Mouse (Mus musculus) embryo, embryonic 11 days (tissue): ENCODE measurements around the gene Pxn.

Experiments used
- DNase-seq: peaks from one replicate; pipeline ENCODE4 v3.0.0-alpha.2; 2015

Gene Pxn

GRCm38 (mm10) chr5:115529742-115530446 lies 23.4 kb downstream of the Pxn start:
- DNase-seq = no peak

DNA sequence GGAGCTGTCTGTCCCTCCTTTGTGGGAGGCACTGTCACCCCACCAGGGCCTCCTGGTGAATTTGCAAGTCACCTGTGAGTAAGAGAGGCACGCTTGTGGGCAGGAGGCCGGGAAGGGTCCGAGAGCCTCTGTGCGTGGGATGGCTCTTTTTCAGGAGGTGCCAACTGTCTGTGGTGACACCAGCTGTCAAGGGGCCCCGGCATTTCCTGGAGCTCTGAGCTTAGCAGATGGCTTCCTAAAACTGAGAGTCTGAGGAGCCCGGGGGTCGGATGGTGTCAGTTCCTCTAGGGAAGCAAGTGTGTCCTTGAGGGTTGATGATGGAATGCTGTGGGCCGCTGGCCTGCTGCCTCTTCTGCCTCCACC lies 24.0 kb downstream of the Pxn start:
- DNase-seq = no peak

- no peak for DNase-seq
Observed at GRCm38 (mm10) chr5:115531671-115532270, 25.3 kb downstream of the Pxn start.

DNA sequence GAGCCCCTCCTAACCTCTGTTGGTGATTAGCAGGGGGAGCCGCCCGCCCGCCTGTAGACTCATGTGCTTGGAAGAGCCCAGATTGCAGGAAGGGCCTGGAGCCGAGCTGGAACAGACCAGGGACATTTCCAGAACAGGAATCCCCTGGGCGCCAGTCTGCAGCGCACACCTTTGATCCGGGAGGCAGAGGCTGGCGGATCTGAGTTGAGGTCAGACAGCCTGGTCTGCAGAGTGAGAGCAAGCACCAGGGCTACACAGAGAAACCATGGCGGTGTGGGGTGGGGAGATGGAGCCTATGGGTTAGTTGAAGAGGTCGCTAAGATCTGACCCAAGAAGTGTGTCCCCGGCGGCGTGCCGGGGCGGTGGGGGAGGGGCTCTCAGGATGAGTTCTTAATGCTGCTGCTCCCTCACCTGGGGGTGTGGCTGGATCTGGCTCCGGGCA lies 27.8 kb downstream of the Pxn start:
- DNase-seq = no peak

GRCm38 (mm10) chr5:115534856-115535255 lies 28.4 kb downstream of the Pxn start:
- no peak for DNase-seq

DNA sequence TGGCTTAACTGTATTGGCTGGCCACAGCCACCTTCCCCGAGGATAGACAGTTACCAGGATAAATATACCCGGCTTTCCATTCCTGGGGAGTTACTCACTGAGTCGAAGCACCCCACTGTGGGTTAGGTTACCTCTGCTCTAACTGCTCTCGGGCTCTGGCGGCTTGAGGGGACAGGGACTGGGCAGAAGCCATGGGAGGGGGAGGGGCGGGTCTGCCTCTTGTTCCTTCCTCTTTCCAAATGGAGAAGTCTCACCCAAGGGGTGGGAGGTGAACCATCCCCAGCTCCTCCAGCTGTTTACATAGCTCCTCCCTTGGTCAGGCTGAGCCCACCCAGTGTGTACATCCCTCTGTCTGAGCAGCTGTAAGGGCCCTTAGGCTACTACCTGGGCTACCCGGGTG lies 29.2 kb downstream of the Pxn start:
- no peak for DNase-seq

- DNase-seq = no peak
Observed at GRCm38 (mm10) chr5:115538017-115538692, 31.7 kb downstream of the Pxn start.

- peak; percentile 92 for DNase-seq
Observed at GRCm38 (mm10) chr5:115538693-115539043, 32.2 kb downstream of the Pxn start.

- no peak for DNase-seq
Observed at GRCm38 (mm10) chr5:115542635-115543384, 36.3 kb downstream of the Pxn start.

DNA sequence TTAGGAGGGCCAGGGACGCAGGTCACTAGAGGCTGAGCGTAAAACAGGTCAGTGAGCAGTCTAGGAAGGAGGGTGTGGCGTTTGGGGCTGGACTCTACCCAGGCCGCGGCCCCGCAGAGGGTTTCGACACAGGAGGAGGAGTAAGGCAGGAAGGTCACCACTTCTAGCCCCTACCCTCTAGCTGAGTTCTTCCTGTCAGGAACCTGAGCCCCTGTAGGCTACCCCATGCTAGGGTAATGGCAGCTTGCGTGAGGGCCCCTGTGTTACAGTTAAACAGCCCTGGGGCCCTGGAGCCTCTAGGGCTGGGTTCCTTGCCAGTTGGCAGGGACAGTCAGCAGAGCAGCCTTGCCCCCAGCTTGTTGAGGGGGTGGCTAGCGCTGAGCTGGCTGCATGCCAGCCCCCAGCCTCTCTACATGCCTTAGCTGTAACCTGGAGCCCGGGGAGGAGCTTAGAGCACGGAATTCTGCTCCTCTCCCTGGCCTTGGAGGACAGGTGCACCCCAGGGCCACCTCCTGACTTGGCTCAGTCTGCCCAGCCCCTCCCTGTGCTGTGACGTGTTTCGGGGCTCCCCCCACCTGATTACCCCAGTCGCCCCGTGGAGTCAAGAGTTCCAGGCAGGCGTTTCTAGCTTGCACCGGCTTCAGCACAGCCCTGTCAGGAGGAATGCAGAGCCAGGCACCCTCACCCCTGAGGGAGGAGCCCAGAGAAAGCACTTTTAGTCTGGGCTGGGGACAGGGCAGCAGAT lies 37.2 kb downstream of the Pxn start:
- DNase-seq = no peak

DNA sequence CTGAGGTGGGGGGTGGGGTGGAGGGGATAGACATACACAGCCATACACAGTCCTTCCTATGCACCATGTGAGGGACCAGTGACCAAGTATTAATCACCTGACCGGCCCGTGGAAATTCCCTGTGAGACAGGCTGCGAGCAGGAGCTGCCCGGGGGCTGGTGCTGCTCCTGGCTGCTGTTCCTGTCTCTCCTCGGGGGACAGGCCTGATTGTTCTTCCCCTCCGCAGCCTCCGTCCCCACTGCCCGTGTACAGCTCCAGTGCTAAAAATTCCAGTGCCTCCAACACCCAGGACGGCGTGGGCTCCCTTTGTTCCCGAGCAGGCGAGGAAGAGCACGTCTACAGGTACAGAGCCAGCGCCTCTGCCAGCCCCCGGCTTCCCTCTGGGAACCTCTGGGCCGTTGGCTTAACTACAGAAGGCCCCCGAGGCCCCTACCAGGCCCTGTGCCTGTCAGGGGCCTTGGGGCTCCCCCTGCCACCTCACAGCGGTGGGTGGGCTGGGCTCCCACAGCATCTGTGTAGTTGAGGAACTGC lies 38.2 kb downstream of the Pxn start:
- DNase-seq = no peak

DNA sequence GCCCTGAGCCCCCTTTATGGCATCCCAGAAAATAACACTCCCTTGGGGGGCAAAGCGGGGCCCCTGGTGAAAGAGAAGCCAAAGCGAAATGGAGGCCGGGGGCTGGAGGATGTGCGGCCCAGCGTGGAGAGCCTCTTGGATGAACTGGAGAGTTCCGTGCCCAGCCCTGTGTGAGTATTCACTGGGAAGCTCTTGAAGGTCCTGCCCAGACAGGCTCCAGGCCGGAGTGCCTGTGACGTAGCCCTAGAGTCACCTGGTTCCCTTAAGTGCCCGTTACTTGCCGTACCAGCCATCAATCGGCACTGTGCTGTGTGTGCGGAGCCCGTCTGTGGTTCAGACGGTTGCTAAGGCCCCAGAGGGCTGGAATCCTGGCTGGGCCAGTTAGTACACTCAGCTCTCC lies 39.2 kb downstream of the Pxn start:
- no peak for DNase-seq

DNA sequence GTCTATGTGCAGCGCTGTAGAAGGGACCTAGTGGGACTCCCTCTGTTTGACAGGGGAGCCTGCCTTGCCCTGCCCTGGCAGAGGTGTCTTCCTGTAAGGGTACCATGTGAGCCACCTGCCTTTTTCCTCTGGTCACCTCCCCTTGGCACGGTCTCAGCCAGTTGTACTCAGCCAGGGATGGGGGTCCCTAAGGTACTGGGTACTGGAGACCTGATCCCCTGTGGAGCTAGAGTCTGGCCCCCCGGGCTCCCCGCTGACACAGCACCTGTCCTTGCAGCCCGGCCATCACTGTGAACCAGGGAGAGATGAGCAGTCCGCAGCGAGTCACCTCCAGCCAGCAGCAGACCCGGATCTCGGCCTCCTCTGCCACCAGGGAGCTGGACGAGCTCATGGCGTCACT lies 40.1 kb downstream of the Pxn start:
- no peak for DNase-seq

GRCm38 (mm10) chr5:115547014-115547413 lies 40.5 kb downstream of the Pxn start:
- no peak for DNase-seq

- no peak for DNase-seq
Observed at GRCm38 (mm10) chr5:115547421-115547820, 40.9 kb downstream of the Pxn start.

DNA sequence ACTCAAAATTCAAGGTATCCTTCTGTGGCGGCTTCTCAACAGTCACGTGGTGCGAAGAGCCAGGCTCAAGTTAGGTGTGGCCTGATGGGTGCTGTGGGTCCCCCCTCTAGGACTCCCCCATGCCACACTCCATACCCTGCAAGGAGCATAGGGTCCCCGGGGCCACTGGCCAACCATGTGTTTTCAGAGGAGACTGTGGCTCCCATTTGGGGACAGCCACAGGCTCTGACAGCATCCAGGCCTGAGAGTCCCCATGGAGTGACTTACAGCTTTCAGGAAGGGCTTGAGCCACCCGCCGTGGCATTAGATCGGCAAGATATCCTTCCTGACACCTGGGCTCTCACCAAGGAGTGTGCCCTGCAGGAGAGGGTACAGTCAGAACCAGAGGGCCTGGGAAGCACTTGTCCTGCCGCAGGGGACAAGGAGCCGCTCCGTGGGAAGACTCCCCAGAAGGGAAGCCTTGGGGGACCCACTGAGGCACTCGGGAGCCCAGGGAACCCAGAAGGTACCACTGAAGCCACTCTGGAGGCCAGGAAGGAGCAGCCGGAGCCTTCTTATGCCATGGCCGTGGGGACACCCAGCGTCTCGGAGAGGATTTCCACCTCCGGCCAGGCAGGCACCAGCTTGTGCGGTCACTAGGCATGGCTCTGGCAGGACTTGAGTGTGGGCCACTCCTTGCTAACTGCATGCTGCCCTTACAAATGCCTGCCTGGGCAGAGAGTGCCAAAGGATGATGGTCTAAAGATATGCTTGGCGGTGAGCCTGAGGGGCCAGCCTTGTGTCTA lies 42.2 kb downstream of the Pxn start:
- no peak for DNase-seq

- DNase-seq = no peak
Observed at GRCm38 (mm10) chr5:115550482-115551005, 44.1 kb downstream of the Pxn start.

- no peak for DNase-seq
Observed at GRCm38 (mm10) chr5:115551386-115551785, 44.9 kb downstream of the Pxn start.

- no peak for DNase-seq
Observed at GRCm38 (mm10) chr5:115551799-115552198, 45.3 kb downstream of the Pxn start.

- no peak for DNase-seq
Observed at GRCm38 (mm10) chr5:115553801-115554420, 47.4 kb downstream of the Pxn start.
